In the genomic region with DNA sequence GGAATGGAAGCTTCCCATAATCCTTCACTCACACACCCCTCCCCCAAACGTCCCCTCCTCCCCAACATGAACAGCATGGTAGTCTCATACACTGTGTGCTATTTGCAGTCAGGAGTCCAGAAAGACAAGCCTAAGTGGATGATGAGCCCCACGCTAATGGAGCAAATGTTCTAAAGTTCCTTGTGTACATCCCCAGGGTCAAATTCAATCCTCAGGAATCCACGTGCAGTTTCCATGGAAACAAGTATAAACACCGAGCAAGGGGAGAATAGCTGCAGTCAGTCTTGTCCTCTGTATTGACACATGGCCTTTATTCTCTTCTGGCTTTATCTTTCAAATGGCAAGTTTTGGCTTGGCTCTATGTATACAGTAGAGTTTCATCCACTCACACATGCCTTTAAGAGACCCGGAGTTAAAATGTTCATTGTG, we compare ENCODE assay signal across 10 mouse cellular contexts.
A peak's percentile ranks its signal among the peaks of the same experiment; 100 is the strongest.
DNase-seq lines count a peak whose midpoint lies in the region; ATAC-seq and TF ChIP-seq lines count a peak whose summit lies in the region.
"Had no signal": no experiment of that assay in that cellular context is flagged by ENCODE, and none has a peak within 500 bp of the region (broad histone marks: within the 10 kb centered on the region; RNA-seq: fewer than 3 reads in every experiment).

No protein-coding gene starts in this region.

- ATAC-seq in midbrain, embryonic 15.5 days (replicated peaks): peak; percentile 94

- H3K4me1 ChIP-seq in heart, adult 2 months (ENCODE audit: control insufficient read depth, insufficient read depth, low read length): no peaks in the 10 kb centered on the region
- peaks cover 17% of the 10 kb centered on the region for H3K4me1 ChIP-seq in hindbrain, embryonic 10.5 days (replicated peaks)
- peaks cover 8% of the 10 kb centered on the region; the same call in 1 of the 2 replicates for H3K4me1 ChIP-seq in midbrain, embryonic 15.5 days
- no peaks in the 10 kb centered on the region for H3K4me1 ChIP-seq in kidney, adult 2 months (ENCODE audit: control insufficient read depth, insufficient read depth, low read length)

- no peaks in the 10 kb centered on the region for H3K27me3 ChIP-seq in heart, adult 2 months (ENCODE audit: control insufficient read depth, insufficient read depth, low read length)
- peaks cover 6% of the 10 kb centered on the region for H3K27me3 ChIP-seq in hindbrain, embryonic 10.5 days (ENCODE audit: insufficient read depth, poor library complexity, severe bottlenecking)
- H3K27me3 ChIP-seq in midbrain, embryonic 15.5 days (replicated peaks): no peaks in the 10 kb centered on the region
- H3K27me3 ChIP-seq in kidney, adult 2 months (replicated peaks; ENCODE audit: control insufficient read depth, insufficient read depth, low read length): no peaks in the 10 kb centered on the region

- no peaks in the 10 kb centered on the region for H3K36me3 ChIP-seq in heart, adult 2 months (ENCODE audit: control insufficient read depth, insufficient read depth, low read length)
- H3K36me3 ChIP-seq in hindbrain, embryonic 10.5 days: no peaks in the 10 kb centered on the region
- no peaks in the 10 kb centered on the region for H3K36me3 ChIP-seq in midbrain, embryonic 15.5 days (replicated peaks)
- H3K36me3 ChIP-seq in kidney, adult 2 months (ENCODE audit: control insufficient read depth, insufficient read depth, low read length): no peaks in the 10 kb centered on the region

- H3K27ac ChIP-seq in heart, adult 2 months: no peak overlapping the region
- H3K27ac ChIP-seq in hindbrain, embryonic 10.5 days: peak overlapping the region; percentile 67
- H3K27ac ChIP-seq in midbrain, embryonic 15.5 days: no peak overlapping the region
- H3K27ac ChIP-seq in kidney, adult 2 months (ENCODE audit: insufficient read depth, low read depth, low read length): no peak overlapping the region
- H3K27ac ChIP-seq: left cerebral cortex, adult 2 months had no signal

- H3K9me3 ChIP-seq in hindbrain, embryonic 10.5 days: no peaks in the 10 kb centered on the region
- H3K9me3 ChIP-seq in midbrain, embryonic 15.5 days: no peaks in the 10 kb centered on the region

- TF ChIP-seq EP300 in heart, adult 2 months (IDR thresholded peaks at IDR 0.05; ENCODE audit: insufficient read depth, low read depth, low read length): no peak

- no peak for TF ChIP-seq POLR2A in heart, adult 2 months (IDR thresholded peaks at IDR 0.05; ENCODE audit: insufficient read depth, low read depth, low read length)
- TF ChIP-seq POLR2A in kidney, adult 2 months (IDR thresholded peaks at IDR 0.05; ENCODE audit: low read depth, low read length): no peak

- no peaks in the 10 kb centered on the region for H3K79me2 ChIP-seq in heart, adult 2 months (replicated peaks; ENCODE audit: control insufficient read depth, insufficient read depth, low read length)

- WGBS in heart, adult 2 months: 20% methylated on average over 5 of the region's 5 CpGs
- 16% methylated on average over 5 of the region's 5 CpGs for WGBS in hindbrain, embryonic 10.5 days
- 4% methylated on average over 5 of the region's 5 CpGs for WGBS in midbrain, embryonic 15.5 days
- 42% methylated on average over 5 of the region's 5 CpGs for WGBS in kidney, adult 2 months

- intact Hi-C loops in heart, adult 2 months (cut with DNase I): no loop called here

- H3K4me3 ChIP-seq in heart, adult 2 months: no peak overlapping the region
- H3K4me3 ChIP-seq in hindbrain, embryonic 10.5 days: peak overlapping the region; percentile 42
- peak overlapping the region; percentile 34 for H3K4me3 ChIP-seq in midbrain, embryonic 15.5 days
- H3K4me3 ChIP-seq in kidney, adult 2 months (ENCODE audit: insufficient read depth, low read depth, low read length): no peak overlapping the region
- H3K4me3 ChIP-seq: left cerebral cortex, adult 2 months had no signal

- no peak for TF ChIP-seq CTCF in heart, adult 2 months (IDR thresholded peaks at IDR 0.05)
- no peak for TF ChIP-seq CTCF in kidney, adult 2 months (conservative IDR thresholded peaks at IDR 0.05; ENCODE audit: insufficient read depth, insufficient read length, low read depth, low read length)

- H3K9ac ChIP-seq in heart, adult 2 months (ENCODE audit: low read depth, low read length): no peak overlapping the region
- H3K9ac ChIP-seq in midbrain, embryonic 15.5 days: no peak overlapping the region

- peak overlapping the region; percentile 44 for H3K4me2 ChIP-seq in midbrain, embryonic 15.5 days

- DNase-seq in heart, adult 11 months: peak; percentile 65
- DNase-seq in heart, adult 2 months: no peak
- DNase-seq in embryo, embryonic 10 days (ENCODE audit: low spot score): peak; percentile 78
- DNase-seq in hindbrain, embryonic 10.5 days (ENCODE audit: low spot score): peak; percentile 63
- no peak for DNase-seq in kidney, adult 2 months
- no peak for DNase-seq in gastrocnemius, adult 18-20 months (ENCODE audit: low spot score)
- DNase-seq in liver: no peak
- DNase-seq: cerebellum, adult 8-10 months had no signal

Comparison
In these comparisons a context has a peak if more than half of its experiments do, and no peak if none do; other contexts are left out.
1. DNase-seq: peak in heart, adult 11 months (single experiment), embryo, embryonic 10 days (single experiment) and hindbrain, embryonic 10.5 days (single experiment); none in heart, adult 2 months (0 of 2), kidney, adult 2 months (single experiment), gastrocnemius, adult 18-20 months (single experiment) and liver (single experiment).
2. H3K4me3 ChIP-seq: peak in hindbrain, embryonic 10.5 days (single experiment) and midbrain, embryonic 15.5 days (single experiment); none in heart, adult 2 months (single experiment) and kidney, adult 2 months (single experiment).